Mouse (Mus musculus) megakaryocyte progenitor cell, adult 5-6 weeks (primary cell): ENCODE results near the gene Npffr2. TPM values are rescaled to one million over a fixed set of nuclear protein-coding genes. Genes with fewer than 3 reads are reported as not detected.

Experiments
- total RNA-seq, 2 experiments: library from RNA; stranded (forward) in 1 of 2; stranded (reverse) in 1 of 2; fragments of 157-497, 149-512 nt in 1 of 2; fragments of 200-1000 nt in 1 of 2; gene quantifications; 2 replicates each; pipeline versions ENCODE4 v1.2.3 to v1.2.4; 2015 to 2017

The Npffr2 gene
- total RNA-seq, 2 experiments from 2014 or later: not detected

Other genes starting within 250 kb of the Npffr2 start
- gene Gc, start 69.5 kb upstream of the Npffr2 start, total RNA-seq (2015): not detected in 2 replicates
- not detected in 2 replicates for gene Gc, start 69.5 kb upstream of the Npffr2 start, total RNA-seq (2017)